Mouse (Mus musculus) kidney, postnatal 14 days (tissue): Measurements from ENCODE around the gene Map3k6.

Experiments
- DNase-seq: peaks from one replicate; pipeline ENCODE4 v3.0.0; 2022; ENCODE audit warnings: mixed read lengths

Map3k6 gene

DNA sequence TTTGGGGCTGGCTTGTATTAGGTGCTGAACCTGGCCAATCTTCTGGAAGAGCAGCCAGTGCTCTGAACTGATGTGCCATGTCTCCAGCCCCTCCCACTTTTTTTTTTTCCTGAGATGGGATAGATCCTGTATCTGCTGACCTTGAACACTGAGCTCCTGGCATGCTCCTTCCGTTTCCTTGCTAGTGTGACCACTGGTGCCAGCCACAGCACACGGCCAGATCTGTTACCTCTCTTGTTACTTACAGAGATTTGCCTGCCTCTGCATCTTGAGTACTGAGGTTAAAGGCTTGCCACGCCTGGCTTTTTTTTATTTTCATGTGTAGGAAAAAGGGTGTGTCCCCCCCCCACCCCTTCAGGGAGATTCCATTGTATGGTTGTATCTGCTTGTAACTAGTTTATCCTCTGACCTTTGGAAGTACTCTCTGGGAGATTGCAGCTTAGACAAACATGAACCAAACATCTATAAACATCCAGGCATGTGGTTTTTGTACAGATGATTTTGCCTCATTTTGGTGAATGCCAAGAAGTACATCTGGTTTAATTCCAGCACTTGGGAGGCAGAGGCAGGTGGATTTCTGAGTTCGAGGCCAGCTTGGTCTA is 46.0 kb downstream of the Map3k6 start:
- DNase-seq: no peak

DNA sequence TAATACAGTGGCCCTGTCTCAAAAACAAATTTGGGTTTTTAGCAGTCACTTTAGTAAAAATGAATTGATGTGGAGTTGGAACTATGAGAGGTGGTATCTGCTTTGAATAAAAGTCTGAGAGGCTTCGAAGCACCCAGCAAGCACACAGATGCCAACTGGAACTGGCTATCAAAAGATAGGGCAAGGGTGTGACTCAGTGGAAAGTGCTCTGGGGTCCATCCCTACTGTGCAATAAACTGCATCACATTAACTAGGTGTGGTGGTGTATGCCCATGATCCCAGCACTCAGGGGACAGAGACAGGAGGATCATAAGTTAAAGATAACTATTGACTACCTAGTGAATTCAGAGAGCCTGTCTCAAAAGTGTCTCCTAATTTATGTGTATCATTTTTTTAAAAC is 50.6 kb downstream of the Map3k6 start:
- no peak for DNase-seq

DNA sequence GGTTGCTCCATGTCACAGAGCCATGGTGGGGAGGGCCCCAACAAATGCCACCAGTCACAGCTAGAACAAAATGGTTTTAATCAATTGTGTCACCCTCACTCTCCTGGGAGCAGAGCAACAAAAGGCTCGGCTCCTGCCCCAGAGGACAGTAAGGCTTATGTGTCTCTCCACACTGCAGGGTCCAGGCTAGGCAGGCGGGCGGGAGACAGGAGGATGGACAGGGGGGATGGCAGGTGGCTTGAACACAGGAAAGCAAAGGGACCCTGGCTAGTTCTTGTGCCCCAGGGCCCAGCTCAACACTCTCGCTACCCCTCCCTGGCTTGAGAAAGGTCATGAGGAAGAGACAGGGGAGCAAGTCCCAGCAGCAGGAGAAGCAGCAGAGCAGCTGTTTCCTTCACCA is 51.8 kb downstream of the Map3k6 start:
- no peak for DNase-seq

DNA sequence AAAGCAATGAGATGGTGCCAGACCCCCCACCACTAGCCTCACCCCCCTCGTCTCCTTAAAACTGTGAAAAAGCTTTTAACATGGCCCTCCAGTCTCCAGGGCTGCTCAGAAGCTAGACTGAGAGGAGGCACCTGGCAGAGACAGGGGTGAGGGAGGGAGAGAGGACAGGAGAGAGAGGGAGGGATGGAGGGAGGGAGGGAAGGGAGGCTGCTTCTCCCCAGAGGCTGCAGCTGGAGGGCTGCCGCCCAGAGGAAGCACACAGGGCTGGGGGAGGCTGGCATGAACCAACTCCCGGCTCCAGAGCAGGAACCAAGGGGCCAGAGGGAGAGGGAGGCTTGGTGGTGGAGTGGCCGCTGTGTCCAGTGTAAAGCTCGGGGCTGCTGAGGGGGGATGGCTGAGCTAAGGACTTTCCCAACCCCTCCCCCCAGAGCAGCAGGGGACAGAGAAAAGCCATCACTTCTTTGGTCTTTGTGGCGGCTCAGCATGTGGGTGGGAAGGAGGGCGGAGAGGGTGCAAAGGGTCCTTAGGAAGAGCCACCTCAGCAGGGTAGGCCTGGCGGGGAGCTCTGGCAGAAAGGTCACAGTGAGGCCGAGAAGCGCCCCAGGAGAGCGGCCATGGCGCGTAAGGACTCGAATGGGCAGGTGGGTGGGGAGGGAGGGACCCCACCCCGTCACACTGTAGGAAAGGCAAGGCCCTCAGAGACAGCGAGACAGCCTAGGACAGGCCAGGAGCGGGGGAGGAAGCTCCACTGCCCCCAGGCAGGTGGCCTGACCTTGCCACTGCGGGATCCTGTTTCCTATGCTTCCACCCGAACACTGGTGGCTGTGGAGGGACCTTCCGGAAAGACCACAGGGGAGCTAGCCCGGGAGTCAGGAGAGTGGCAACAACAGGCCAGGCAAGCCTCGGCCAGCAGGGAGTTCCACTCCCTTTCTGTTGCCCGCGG is 52.6 kb downstream of the Map3k6 start:
- DNase-seq: peak; percentile 25

DNA sequence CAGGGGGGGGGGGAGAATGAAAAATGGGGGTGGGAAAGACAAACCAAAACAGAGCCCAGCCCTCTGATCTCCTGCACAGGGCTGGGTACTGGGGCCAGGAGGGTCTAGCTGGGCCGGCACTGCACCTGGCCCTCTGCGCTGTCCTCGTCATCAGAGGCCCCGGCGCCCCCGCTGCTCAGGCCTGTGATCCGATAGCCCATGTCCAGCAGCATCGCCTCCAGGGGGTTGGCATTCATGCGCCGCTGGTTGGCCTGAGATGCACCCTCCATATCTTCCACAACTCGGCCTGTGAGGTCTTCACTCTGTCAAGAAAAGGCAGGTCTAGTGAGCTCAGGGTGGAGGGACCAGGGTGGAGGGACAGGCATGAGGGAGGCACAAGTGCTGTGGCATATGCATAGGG is 53.5 kb downstream of the Map3k6 start:
- DNase-seq: no peak

DNA sequence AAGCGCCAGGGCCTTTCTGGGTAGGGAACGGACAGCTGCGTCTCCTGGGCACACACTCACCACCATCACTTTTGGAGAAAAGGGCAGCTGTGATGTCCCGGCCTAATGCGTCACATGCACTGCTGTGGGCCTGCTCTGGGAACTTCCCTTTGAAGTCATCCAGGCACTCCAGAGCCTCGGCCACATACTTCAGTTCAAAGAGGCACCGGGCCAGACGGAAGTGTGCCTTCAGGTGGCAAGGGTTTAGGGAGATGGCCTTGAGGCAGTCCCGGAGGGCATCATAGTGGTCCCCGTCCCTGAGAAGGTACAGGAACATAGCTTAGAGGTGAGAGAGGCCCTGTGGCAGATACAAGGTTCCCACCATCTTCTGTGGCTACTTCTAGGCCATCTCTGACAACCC is 56.7 kb downstream of the Map3k6 start:
- DNase-seq: no peak

DNA sequence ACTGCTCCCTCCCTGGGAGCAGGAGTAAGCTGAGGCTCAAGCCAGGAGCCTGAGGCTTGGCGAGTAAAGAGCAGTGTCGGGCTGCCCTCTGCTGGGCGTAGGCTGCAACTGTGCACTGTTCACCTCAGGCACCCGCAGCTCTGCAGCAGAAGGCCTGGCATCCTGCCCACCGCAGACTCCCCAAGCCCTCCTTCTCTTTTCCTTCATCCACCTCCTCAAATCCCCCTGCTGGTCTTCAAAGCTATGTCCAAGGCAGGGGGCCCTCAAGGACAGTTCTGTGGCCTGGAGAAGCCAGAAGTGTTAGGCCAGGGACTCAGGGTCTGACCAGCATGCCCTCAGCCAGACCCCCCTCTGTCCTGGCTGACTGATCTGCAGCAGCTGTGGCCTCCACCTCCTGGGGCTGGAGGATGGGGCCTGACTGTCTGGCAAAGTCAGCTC is 57.2 kb downstream of the Map3k6 start:
- peak; percentile 88 for DNase-seq

DNA sequence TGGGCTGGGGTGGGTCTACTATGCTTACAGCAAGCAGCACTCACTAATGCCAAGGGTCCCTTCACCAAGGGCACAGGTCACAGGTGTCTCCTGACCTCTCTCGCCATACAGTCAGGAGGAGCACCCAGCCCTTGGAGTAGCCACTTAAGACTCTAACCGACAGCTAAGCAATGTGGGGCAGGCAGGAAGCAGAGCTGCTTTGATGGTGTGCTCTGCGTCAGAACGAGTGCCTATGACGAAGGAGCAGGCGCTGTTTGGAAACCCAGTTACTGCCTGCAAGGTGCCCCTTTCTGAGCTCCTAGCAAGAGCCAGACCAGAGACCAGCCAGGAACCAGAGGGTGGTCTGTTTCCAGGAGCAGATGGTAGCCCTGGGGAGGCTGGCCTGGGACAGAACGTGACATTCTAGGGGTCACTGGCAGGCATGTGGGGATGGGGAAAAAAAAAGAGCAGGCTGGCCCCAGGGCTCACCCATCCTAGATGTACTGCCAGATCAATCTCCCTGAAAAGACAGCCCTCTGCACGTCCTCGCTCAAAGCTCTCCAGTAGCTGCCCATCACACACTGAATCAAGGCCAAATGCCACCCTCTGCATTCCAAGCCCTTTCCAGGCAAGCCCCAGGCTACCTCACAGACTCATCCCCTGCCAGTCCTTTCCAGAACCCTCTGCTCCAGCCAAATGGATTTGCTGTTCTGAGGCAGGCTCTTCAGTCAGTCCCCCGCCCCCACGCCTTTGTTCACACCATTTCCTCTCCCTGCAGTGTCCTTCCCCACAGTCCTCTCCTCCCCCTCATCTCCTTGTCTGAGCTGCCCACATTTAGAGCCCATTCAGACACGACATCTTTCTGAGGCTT is 58.1 kb downstream of the Map3k6 start:
- no peak for DNase-seq

DNA sequence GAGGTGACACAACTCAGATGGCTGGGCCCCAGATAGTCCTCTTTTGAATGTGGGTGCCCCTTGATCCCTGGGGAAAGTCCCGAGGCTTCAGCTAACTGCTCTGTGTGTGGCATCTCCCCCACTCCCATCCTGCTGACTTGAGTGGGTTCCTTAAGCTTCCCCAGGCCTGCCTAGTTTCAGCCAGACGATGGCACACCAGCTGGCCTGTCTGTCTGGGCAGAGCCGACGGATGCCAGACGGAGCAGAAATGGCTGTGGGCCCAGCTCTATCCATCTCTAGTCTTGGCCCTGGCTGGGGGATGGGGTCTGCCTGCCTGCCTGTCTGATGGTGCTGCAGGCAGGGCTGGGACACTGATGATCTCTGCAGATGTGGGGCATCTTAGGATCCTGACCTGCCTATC is 59.1 kb downstream of the Map3k6 start:
- no peak for DNase-seq

DNA sequence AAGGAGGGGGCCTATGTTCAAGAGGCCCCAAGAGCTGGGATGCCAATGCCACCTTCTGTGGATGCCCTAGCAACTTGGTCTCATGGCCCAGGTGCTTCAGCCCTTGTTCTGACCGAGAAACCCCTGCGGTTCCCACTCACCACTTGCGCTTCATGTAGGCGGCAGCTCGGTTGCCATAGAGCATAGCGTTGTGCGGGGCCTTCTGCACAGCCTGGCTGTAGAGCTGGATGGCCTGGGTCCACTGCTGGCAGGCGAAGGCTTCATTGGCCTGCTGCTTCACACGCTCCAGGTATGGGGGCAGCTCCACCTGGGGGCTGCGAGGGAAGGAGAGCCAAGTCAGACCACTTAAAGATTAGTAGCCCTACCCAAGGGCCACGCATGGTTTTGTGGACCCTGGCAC is 59.8 kb downstream of the Map3k6 start:
- DNase-seq: no peak

DNA sequence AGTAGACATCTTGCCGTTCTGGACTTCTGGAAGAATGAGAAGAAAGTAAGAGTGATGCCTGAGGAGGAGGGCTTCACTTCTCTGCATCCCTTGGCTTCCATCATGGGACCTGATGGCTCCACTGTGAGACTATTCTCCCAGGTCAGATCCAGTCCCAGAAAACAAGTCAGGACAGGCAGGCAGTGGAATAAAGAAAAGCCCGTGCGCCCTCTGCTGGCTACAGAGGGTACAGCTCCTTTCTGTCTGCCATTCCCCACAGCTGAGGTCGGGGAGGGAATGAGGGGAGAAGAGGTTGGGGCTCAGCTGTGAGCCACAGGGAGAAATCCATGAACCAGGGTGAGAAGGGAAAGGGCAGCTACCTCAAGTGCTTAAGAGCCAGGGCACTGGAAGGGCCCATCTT is 61.2 kb downstream of the Map3k6 start:
- DNase-seq: peak; percentile 73
